Mouse (Mus musculus) kidney, postnatal 0 days (tissue): ENCODE data around the gene 4930455H04Rik. TPM values are rescaled to one million over a fixed set of nuclear protein-coding genes. Genes with fewer than 3 reads are reported as not detected.

Source experiments
- ATAC-seq: fragments of 200-750 bp; cut with Nextera tagmentation; replicated peaks from 2 replicates; pipeline ENCODE4 v1.8.0; 2017; ENCODE audit warnings: low read depth, moderate number of reproducible peaks, moderate TSS enrichment, moderate library complexity; ENCODE audit not compliant: low FRiP score
- DNase-seq: peaks from one replicate; pipeline ENCODE4 v3.0.0-alpha.2; 2016; ENCODE audit warnings: low spot score
- H3K27ac ChIP-seq: fragments of 300-500 bp; sonication (generic); 2 replicates; pipeline ENCODE4 v1.5.1; 2014; ENCODE audit warnings: mild to moderate bottlenecking
- H3K27me3 ChIP-seq: fragments of 300-500 bp; sonication (generic); 2 replicates; pipeline ENCODE4 v1.6.1; 2014; ENCODE audit warnings: low read length, mixed read lengths; ENCODE audit not compliant: insufficient read depth
- H3K36me3 ChIP-seq: fragments of 300-500 bp; sonication (generic); 2 replicates; pipeline ENCODE4 v1.6.1; 2014; ENCODE audit warnings: low read length, mixed read lengths; ENCODE audit not compliant: insufficient read depth
- H3K4me1 ChIP-seq: fragments of 300-500 bp; sonication (generic); replicated peaks from 2 replicates; pipeline ENCODE4 v1.6.1; 2014; ENCODE audit warnings: antibody characterized with exemption, low read length, mixed read lengths; ENCODE audit not compliant: insufficient read depth
- H3K4me2 ChIP-seq: fragments of 300-500 bp; sonication (generic); 2 replicates; pipeline ENCODE4 v1.6.1; 2014; ENCODE audit warnings: mild to moderate bottlenecking, low read length, moderate library complexity, mixed read lengths
- H3K4me3 ChIP-seq: fragments of 300-500 bp; sonication (generic); replicated peaks from 2 replicates; pipeline ENCODE4 v1.5.1; 2014; ENCODE audit warnings: low read depth, low read length
- H3K9ac ChIP-seq: fragments of 300-500 bp; sonication (generic); 2 replicates; pipeline ENCODE4 v1.6.1; 2014; ENCODE audit warnings: low read depth, low read length
- H3K9me3 ChIP-seq: fragments of 300-500 bp; sonication (generic); replicated peaks from 2 replicates; pipeline ENCODE4 v1.6.1; 2016; ENCODE audit warnings: low read length, inconsistent platforms, mixed read lengths
- CTCF ChIP-seq: IDR thresholded peaks from 2 replicates; pipeline ENCODE4 v1.5.1; 2016; ENCODE audit warnings: antibody characterized with exemption, low read depth, mild to moderate bottlenecking, moderate library complexity
- WGBS: fragments of 180-500 bp; shearing (Covaris S2); extraction: QIAGEN DNeasy Blood & Tissue Kit; methylation state at CpG from one replicate; pipeline ENCODE4 v1.1.7; 2014; 5-methylcytosine and 5-hydroxymethylcytosine counted together
- polyA plus RNA-seq: library from polyadenylated mRNA; unstranded; fragments of >200 nt; fragmentation: Nextera tagmentation; extraction: Ambion mirVana; gene quantifications from 2 replicates; pipeline ENCODE4 v1.2.1, GENCODE M21; 2015

Gene 4930455H04Rik
- polyA plus RNA-seq, 1 experiment from 2014 or later: not detected

DNA sequence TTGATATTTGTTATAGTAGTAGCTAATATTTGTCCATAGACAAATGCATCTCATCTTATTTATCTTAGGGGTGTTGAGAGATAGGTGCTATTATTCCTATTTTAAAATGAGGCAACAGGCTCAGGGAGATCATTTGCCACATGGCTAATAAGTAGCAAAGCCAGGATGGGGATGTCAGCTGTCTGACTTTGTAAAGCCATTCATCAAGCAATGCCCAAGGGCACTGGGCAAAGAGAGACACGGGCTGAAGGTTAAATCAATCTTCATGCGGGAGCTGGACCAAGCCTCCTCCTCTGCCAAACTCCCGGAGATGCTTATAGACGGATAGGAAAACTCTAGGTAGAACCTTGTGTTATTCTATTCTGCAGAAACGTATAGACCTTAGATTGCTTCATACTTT lies 1.7 kb downstream of the 4930455H04Rik start:
- Histone ChIP-seq H3K27me3 (no peaks in the 10 kb centered on the region), H3K27ac (no peak overlapping the region), H3K4me2 (no peak overlapping the region), H3K4me3 (no peak overlapping the region), H3K9me3 (no peaks in the 10 kb centered on the region), H3K36me3 (no peaks in the 10 kb centered on the region), H3K9ac (no peak overlapping the region), H3K4me1 (no peaks in the 10 kb centered on the region)
- DNase-seq: no peak
- WGBS: 65% methylated on average over 5 of the region's 5 CpGs
- ATAC-seq: no peak
- no peak for TF ChIP-seq CTCF

DNA sequence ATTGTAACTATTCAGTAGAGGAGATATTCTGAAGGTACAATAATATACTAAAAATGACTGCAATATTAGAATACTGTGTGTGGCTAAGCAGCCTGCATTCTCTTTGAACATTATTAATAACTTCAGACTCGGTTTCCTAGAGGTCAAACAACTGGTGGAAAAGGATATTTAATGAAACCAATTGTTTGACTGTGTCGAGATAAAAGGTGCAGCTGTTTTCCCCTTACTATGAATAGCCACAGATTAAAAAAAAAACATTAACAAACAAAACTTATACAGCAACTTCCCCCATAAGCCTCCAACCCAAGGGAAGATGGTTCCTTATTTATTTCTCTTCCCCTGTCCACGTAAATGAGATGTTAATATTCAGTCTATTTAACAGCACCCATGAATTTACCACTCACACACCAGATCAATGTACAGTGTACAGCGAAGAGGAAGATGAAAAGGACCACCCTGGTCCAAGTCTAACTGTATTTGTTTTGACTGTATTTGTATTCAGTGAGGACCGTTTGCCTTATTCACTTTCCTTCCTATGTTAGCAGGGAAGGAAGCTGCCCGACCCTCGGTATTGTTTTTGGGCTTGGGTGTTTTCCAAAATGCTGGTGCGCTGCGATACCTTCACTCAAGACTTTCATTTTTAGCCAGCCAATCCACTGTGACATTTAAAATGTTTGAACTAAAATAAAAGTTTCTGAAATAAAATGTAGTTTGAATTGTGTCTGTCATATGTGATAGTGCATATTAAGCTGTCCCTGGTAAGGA lies 13.9 kb downstream of the 4930455H04Rik start:
- no peak for TF ChIP-seq CTCF
- H3K4me2 ChIP-seq: no peak overlapping the region
- H3K27me3 ChIP-seq: no peaks in the 10 kb centered on the region
- H3K4me3 ChIP-seq: no peak overlapping the region
- no peaks in the 10 kb centered on the region for H3K4me1 ChIP-seq
- no peaks in the 10 kb centered on the region for H3K9me3 ChIP-seq
- no peak for ATAC-seq
- no peak overlapping the region for H3K9ac ChIP-seq
- H3K36me3 ChIP-seq: no peaks in the 10 kb centered on the region
- H3K27ac ChIP-seq: no peak overlapping the region
- 71% methylated on average over 9 of the region's 9 CpGs for WGBS
- DNase-seq: no peak

GRCm38 (mm10) chr3:116985042-116985455 lies 17.0 kb downstream of the 4930455H04Rik start:
- WGBS: 41% methylated on average over 1 of the region's 1 CpGs
- no peak overlapping the region for H3K27ac ChIP-seq
- DNase-seq: no peak
- H3K4me3 ChIP-seq: no peak overlapping the region
- no peaks in the 10 kb centered on the region for H3K27me3 ChIP-seq
- no peaks in the 10 kb centered on the region for H3K4me1 ChIP-seq
- H3K36me3 ChIP-seq: no peaks in the 10 kb centered on the region
- H3K9me3 ChIP-seq: no peaks in the 10 kb centered on the region
- no peak overlapping the region for H3K9ac ChIP-seq
- ATAC-seq: no peak
- no peak for TF ChIP-seq CTCF
- H3K4me2 ChIP-seq: no peak overlapping the region

DNA sequence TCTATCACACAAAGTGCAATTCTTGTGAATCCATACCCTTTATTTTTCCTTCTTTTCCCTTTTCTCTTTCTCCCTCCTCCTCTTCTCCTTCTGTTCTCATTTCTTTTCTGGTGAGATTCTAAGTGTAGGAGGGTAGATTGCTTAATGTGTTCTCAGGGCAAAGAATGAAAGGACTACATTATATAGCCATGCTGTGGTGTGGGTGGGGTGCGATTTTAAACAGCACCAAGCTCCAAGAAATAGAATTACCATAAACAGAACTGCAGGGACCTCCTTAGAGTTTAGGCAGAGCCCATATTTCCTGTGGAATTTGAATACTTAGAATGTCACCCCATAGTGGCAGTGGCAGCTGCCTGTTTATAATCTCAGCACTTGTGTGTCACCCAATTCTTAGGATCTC lies 17.7 kb downstream of the 4930455H04Rik start:
- H3K4me3 ChIP-seq: no peak overlapping the region
- H3K9ac ChIP-seq: no peak overlapping the region
- 74% methylated on average over 1 of the region's 1 CpGs for WGBS
- H3K36me3 ChIP-seq: no peaks in the 10 kb centered on the region
- no peaks in the 10 kb centered on the region for H3K4me1 ChIP-seq
- no peak overlapping the region for H3K4me2 ChIP-seq
- no peak for DNase-seq
- H3K27ac ChIP-seq: no peak overlapping the region
- ATAC-seq: no peak
- H3K27me3 ChIP-seq: no peaks in the 10 kb centered on the region
- H3K9me3 ChIP-seq: no peaks in the 10 kb centered on the region
- no peak for TF ChIP-seq CTCF

GRCm38 (mm10) chr3:116986451-116986850 lies 18.4 kb downstream of the 4930455H04Rik start:
- Histone ChIP-seq H3K27me3 (no peaks in the 10 kb centered on the region), H3K9me3 (no peaks in the 10 kb centered on the region), H3K36me3 (no peaks in the 10 kb centered on the region), H3K9ac (no peak overlapping the region), H3K4me2 (no peak overlapping the region), H3K4me3 (no peak overlapping the region), H3K27ac (no peak overlapping the region), H3K4me1 (no peaks in the 10 kb centered on the region)
- 37% methylated on average over 2 of the region's 2 CpGs for whole genome bisulfite sequencing
- TF ChIP-seq CTCF: no peak
- ATAC-seq: no peak
- no peak for DNase-seq

GRCm38 (mm10) chr3:116988221-116988620 lies 20.2 kb downstream of the 4930455H04Rik start:
- H3K9me3 ChIP-seq: no peaks in the 10 kb centered on the region
- H3K4me2 ChIP-seq: no peak overlapping the region
- H3K27ac ChIP-seq: no peak overlapping the region
- H3K27me3 ChIP-seq: no peaks in the 10 kb centered on the region
- no peak overlapping the region for H3K4me3 ChIP-seq
- ATAC-seq: no peak
- no peaks in the 10 kb centered on the region for H3K4me1 ChIP-seq
- TF ChIP-seq CTCF: no peak
- 95% methylated on average over 3 of the region's 3 CpGs for WGBS
- no peak overlapping the region for H3K9ac ChIP-seq
- no peaks in the 10 kb centered on the region for H3K36me3 ChIP-seq
- DNase-seq: no peak

- no peak for ATAC-seq
Observed at GRCm38 (mm10) chr3:116991180-116991579, 23.1 kb downstream of the 4930455H04Rik start.

More at GRCm38 (mm10) chr3:116991180-116991579, 23.1 kb downstream of the 4930455H04Rik start:
- TF ChIP-seq CTCF: no peak
- Histone ChIP-seq H3K4me3 (no peak overlapping the region), H3K27me3 (no peaks in the 10 kb centered on the region), H3K27ac (no peak overlapping the region), H3K9ac (no peak overlapping the region), H3K9me3 (no peaks in the 10 kb centered on the region), H3K4me1 (no peaks in the 10 kb centered on the region), H3K36me3 (no peaks in the 10 kb centered on the region), H3K4me2 (no peak overlapping the region)
- DNase-seq: no peak
- 84% methylated on average over 2 of the region's 2 CpGs for WGBS
